Mouse (Mus musculus): ENCODE data around the gene Cdh4. TPM values are rescaled to one million over a fixed set of nuclear protein-coding genes. Genes with fewer than 3 reads are reported as not detected.
A peak's percentile ranks its signal among the peaks of the same experiment; 100 is the strongest.

The Cdh4 gene
- polyA plus RNA-seq, 1 experiment from 2014 or later, result 26.1 TPM

DNA sequence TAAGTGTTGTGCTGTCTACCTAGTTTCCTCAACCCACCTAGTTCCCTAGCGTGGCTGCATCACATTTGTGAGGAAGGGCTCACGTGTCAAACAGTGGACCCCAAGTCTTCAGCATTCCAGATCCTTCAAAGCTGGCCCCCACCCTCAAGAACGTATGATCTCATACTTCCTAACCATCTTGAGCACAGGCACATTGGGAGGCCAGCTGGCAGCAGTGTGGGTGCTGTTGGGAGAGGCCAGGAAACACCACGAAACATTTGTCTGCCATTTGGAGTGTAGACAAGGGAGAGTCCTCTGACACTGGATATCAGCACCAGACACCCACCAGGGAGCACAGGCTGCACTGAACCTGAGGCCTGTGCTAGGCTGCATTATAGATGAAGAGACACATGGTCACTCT is 113.7 kb downstream of the Cdh4 start:
- no peak overlapping the region for H3K27ac ChIP-seq
- 89% methylated on average over 4 of the region's 4 CpGs for WGBS
- ATAC-seq (ENCODE audit: low FRiP score), result no peak

DNA sequence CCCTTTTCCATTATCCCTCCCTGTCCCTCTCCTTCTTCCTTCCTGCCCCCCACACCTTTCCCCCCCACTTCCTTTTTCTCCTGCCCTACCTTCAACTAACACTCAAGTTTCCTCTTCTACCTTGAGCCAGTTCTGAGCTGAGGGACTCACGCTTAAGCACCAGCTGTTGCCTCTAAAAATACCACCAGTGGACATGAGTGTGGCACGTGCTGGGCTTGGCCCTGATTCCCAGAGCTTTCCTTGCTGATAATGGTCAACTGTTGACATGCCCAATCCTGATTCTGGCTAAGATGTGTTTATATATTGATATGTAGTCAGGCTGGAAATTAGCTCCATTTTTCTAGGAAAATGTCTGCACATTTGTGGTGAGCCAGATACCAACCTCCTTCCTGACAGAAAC is 120.1 kb downstream of the Cdh4 start:
- Histone ChIP-seq H3K27me3 (peaks cover 9% of the 10 kb centered on the region; the same call in 1 of the 2 replicates), H3K4me2 (replicated peaks) (no peak overlapping the region), H3K9ac (no peak overlapping the region), H3K27ac (no peak overlapping the region), H3K36me3 (no peaks in the 10 kb centered on the region), H3K4me3 (no peak overlapping the region), H3K4me1 (peaks cover 13% of the 10 kb centered on the region), H3K9me3 (replicated peaks) (no peaks in the 10 kb centered on the region)
- WGBS, result 91% methylated on average over 2 of the region's 2 CpGs
- no peak for ATAC-seq (ENCODE audit: low FRiP score)

More for the DNA sequence above, 113.7 kb downstream of the Cdh4 start:
- Histone ChIP-seq H3K9ac (no peak overlapping the region), H3K36me3 (no peaks in the 10 kb centered on the region), H3K4me2 (replicated peaks) (no peak overlapping the region), H3K4me1 (peaks cover 5% of the 10 kb centered on the region), H3K9me3 (replicated peaks) (no peaks in the 10 kb centered on the region), H3K4me3 (no peak overlapping the region), H3K27me3 (no peaks in the 10 kb centered on the region)

DNA sequence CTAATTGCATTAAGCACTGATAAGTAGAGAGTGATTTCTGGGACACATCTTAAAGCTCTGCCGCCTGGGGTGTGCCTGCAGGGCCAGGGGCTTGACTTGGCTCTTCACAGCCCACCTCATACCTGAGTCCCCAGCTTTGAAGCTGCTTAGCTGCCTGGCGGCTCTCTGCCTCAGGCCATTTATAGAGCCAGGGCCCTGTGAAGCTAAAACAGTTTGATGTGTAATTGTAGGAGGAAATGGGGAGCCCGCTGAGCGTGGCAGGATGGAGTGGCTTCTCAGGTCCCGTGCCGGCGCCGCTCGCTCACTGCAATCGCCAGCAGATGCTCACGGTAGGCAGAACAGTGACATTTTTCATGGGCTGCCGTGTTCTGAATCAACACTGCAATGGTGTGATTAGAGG is 123.4 kb downstream of the Cdh4 start:
- H3K9ac ChIP-seq, result no peak overlapping the region
- 28% methylated on average over 12 of the region's 12 CpGs for WGBS
- H3K36me3 ChIP-seq, result no peaks in the 10 kb centered on the region
- peaks cover 9% of the 10 kb centered on the region; the same call in 1 of the 2 replicates for H3K27me3 ChIP-seq
- peak overlapping the region; percentile 20; the same call in 1 of the 2 replicates for H3K4me2 ChIP-seq (replicated peaks)
- H3K4me3 ChIP-seq, result no peak overlapping the region
- H3K27ac ChIP-seq, result peak overlapping the region; percentile 37; the same call in 1 of the 2 replicates
- H3K9me3 ChIP-seq (replicated peaks), result no peaks in the 10 kb centered on the region
- no peak for ATAC-seq (ENCODE audit: low FRiP score)
- peaks cover 26% of the 10 kb centered on the region for H3K4me1 ChIP-seq

DNA sequence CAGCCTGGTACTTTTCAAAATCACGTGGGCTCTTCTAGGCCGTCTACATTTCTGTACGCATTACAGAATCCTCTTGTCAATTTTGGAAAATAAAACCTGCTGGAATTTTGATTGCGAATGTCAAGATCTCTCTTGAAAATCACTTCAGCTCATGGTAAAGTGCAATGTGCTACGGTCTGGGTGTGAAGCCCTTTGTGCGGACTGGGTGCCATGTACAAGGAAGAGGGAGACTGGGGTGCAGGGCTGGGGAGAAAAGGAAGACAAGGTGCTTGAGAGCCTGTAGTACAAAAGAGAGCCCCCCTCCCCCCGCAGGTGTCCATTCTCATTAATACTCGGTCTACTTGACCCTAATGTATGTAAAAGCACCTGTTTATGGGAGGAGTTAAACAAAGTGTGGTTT is 125.7 kb downstream of the Cdh4 start:
- Histone ChIP-seq H3K4me3 (no peak overlapping the region), H3K4me1 (peaks cover 41% of the 10 kb centered on the region), H3K9ac (no peak overlapping the region), H3K27me3 (peaks cover 9% of the 10 kb centered on the region; the same call in 1 of the 2 replicates), H3K4me2 (replicated peaks) (no peak overlapping the region), H3K9me3 (replicated peaks) (no peaks in the 10 kb centered on the region), H3K36me3 (no peaks in the 10 kb centered on the region), H3K27ac (no peak overlapping the region)
- ATAC-seq (ENCODE audit: low FRiP score), result no peak
- WGBS, result 90% methylated on average over 8 of the region's 8 CpGs

DNA sequence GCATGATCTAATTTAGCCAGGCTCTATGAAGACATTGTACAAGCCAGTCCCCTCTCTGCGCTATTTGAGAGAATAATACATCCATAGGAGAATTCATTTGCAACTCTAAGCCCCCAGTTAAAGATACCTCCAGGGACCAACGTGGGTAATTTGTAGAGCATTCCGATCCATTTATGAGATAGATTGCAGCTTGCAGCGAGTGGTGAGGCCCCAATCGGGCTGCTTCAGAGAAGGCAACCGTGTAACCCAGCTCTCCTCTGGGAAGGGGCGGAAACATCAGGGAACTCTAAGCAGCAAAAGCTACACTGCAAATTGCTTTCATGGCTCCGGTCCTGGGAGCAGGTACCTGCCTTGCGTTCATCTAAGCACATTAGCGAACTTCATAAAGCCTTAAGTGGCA is 126.9 kb downstream of the Cdh4 start:
- Histone ChIP-seq H3K4me3 (no peak overlapping the region), H3K4me2 (replicated peaks) (no peak overlapping the region), H3K9ac (no peak overlapping the region), H3K27ac (no peak overlapping the region), H3K27me3 (peaks cover 9% of the 10 kb centered on the region; the same call in 1 of the 2 replicates), H3K4me1 (peaks cover 52% of the 10 kb centered on the region), H3K9me3 (replicated peaks) (no peaks in the 10 kb centered on the region), H3K36me3 (no peaks in the 10 kb centered on the region)
- 51% methylated on average over 10 of the region's 10 CpGs for WGBS
- no peak for ATAC-seq (ENCODE audit: low FRiP score)

DNA sequence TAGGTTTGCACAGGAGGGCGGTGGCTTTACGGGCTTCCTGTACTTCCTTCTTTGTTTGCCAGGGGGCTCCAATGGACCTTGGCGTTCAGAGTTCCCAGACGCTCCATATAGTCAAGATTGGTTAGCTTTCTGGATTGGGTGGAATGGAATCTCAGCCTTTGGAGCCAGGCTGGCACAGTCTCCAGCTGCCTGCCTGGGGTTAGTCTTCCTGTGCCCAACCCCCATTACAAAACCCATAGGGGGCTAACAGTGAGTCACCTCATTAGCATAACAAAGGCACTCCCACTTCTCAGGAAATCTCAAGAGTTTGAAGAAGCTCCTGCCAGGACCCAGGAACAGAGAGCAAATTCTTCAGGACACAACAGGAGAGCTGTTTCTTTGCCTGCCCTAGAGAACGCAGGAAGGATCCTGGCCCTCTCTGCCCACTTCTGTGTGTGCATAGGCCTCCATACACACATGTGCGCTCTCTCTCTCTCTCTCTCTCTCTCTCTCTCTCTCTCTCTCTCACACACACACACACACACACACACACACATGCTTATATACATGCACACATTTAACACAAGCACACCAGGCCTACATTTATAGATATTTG is 129.0 kb downstream of the Cdh4 start:
- Histone ChIP-seq H3K4me2 (replicated peaks) (no peak overlapping the region), H3K27me3 (no peaks in the 10 kb centered on the region), H3K4me1 (peaks cover 46% of the 10 kb centered on the region), H3K36me3 (no peaks in the 10 kb centered on the region), H3K9ac (no peak overlapping the region), H3K27ac (no peak overlapping the region), H3K9me3 (replicated peaks) (no peaks in the 10 kb centered on the region), H3K4me3 (no peak overlapping the region)
- 17% methylated on average over 6 of the region's 6 CpGs for WGBS
- peak; percentile 72 for ATAC-seq (ENCODE audit: low FRiP score)

DNA sequence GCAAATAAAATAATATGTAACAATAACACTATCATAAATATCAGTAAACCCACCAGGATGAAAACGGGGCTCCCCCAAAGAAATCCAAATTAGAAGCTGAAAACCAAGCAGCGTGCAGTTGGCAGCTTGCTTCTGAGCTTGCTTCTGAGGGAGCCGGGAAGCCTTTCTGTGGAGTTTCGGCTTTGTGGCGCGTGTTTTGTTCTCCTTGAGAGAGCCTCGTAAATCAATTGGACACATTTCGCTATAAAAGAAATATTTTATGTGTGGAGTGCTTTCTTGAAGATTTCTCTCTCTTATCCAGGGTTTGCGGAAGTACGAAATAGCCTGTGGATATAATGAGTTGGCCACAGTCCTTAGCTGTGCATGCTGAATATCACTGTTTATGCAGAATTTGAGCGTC is 131.1 kb downstream of the Cdh4 start:
- H3K27ac ChIP-seq, result no peak overlapping the region
- H3K4me2 ChIP-seq (replicated peaks), result no peak overlapping the region
- H3K9ac ChIP-seq, result no peak overlapping the region
- H3K4me3 ChIP-seq, result no peak overlapping the region
- ATAC-seq (ENCODE audit: low FRiP score), result no peak
- no peaks in the 10 kb centered on the region for H3K27me3 ChIP-seq
- no peaks in the 10 kb centered on the region for H3K9me3 ChIP-seq (replicated peaks)
- no peaks in the 10 kb centered on the region for H3K36me3 ChIP-seq
- peaks cover 46% of the 10 kb centered on the region for H3K4me1 ChIP-seq
- 45% methylated on average over 11 of the region's 11 CpGs for WGBS

DNA sequence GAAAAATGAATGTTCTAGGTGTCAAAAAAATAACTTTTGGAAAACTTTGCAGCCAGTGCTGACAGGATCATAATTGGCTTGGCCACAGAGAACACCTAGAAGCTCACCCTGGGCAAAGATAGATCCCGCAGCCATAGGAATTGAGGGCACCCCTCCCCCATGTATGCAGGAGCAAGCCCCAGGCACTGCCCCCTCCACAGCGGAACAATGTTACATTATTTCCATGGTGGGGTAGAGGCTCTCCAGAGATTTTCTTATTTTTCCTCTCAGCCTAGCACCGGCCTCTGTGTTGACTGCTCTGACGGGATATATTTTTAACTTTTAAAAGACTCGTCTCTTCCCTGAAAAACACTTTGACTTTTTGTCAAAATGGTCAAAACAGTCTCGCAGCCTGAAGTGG is 131.6 kb downstream of the Cdh4 start:
- ATAC-seq (ENCODE audit: low FRiP score), result no peak
- WGBS, result 52% methylated on average over 6 of the region's 6 CpGs
- H3K9me3 ChIP-seq (replicated peaks), result no peaks in the 10 kb centered on the region
- H3K9ac ChIP-seq, result no peak overlapping the region
- no peaks in the 10 kb centered on the region for H3K36me3 ChIP-seq
- peaks cover 44% of the 10 kb centered on the region for H3K4me1 ChIP-seq
- no peaks in the 10 kb centered on the region for H3K27me3 ChIP-seq
- H3K27ac ChIP-seq, result no peak overlapping the region
- H3K4me2 ChIP-seq (replicated peaks), result no peak overlapping the region
- H3K4me3 ChIP-seq, result no peak overlapping the region

DNA sequence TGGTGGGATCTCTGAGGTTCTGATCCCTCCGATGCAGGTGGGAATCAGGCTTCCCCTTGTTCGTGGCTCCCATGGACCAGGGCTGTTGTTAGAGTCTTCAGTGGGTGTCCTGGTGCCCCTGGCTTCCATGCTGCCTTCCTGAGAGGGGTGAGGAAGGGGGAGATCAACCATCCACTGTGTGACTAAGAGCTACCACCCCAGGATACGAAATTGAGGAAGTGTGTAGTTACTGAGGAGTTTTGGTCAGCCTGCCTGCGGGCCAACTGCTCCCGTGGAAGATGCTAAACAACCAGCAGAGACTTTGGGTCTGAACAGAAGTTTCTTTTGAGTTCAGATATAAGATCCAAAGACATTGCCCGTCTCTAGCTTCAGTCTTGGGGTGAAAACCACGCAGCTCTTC is 133.4 kb downstream of the Cdh4 start:
- no peak overlapping the region for H3K27ac ChIP-seq
- 91% methylated on average over 7 of the region's 7 CpGs for WGBS
- no peak overlapping the region for H3K4me3 ChIP-seq
- no peaks in the 10 kb centered on the region for H3K27me3 ChIP-seq
- H3K36me3 ChIP-seq, result no peaks in the 10 kb centered on the region
- no peak for ATAC-seq (ENCODE audit: low FRiP score)
- no peaks in the 10 kb centered on the region for H3K9me3 ChIP-seq (replicated peaks)
- peaks cover 28% of the 10 kb centered on the region for H3K4me1 ChIP-seq
- H3K9ac ChIP-seq, result no peak overlapping the region
- H3K4me2 ChIP-seq (replicated peaks), result no peak overlapping the region

DNA sequence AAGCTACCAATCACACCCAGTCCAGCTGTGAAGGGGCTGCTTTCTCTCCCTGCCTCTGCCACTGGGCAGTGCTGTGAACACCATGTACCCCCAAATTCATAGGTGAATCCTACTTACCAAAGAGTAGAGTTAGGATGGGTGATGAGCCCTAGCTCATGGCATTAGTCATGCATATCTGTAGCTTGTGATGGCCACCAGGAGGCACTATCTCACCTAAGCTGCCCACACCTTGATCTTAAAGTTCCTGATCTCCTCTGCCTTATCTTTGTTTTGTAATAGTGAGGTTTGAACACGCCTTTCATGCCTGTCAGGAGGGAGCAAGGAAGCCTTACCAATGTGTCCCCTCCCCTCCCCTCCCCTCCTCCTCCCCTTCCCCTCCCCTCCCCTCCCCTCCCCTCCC is 134.0 kb downstream of the Cdh4 start:
- no peak for ATAC-seq (ENCODE audit: low FRiP score)
- H3K27ac ChIP-seq, result no peak overlapping the region
- no peaks in the 10 kb centered on the region for H3K27me3 ChIP-seq
- 78% methylated on average over 1 of the region's 1 CpGs for WGBS
- H3K9ac ChIP-seq, result no peak overlapping the region
- H3K4me2 ChIP-seq (replicated peaks), result no peak overlapping the region
- no peaks in the 10 kb centered on the region for H3K36me3 ChIP-seq
- H3K9me3 ChIP-seq (replicated peaks), result no peaks in the 10 kb centered on the region
- peaks cover 22% of the 10 kb centered on the region for H3K4me1 ChIP-seq
- H3K4me3 ChIP-seq, result no peak overlapping the region

DNA sequence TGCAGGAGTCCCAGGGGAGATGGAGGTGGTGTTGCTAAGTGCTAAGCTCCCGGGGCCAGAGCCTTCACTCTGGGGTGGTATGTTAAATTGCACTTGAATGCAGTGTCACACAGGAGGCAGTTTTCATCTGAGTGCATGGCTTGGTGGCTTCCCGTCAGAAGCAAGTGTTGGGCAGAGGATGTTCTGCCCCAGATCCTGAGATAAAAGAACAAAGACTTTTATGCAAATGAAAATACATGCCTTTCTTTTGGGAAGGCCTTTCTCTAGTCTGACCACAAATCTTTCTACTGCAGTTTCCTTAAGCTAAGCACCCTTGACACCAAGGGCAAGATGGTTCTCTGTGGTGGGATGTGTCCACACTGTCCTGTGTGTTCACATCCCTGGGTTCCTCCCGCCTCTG is 136.1 kb downstream of the Cdh4 start:
- Histone ChIP-seq H3K9ac (no peak overlapping the region), H3K4me2 (replicated peaks) (no peak overlapping the region), H3K4me1 (peaks cover 17% of the 10 kb centered on the region), H3K27ac (no peak overlapping the region), H3K9me3 (replicated peaks) (no peaks in the 10 kb centered on the region), H3K4me3 (no peak overlapping the region), H3K27me3 (no peaks in the 10 kb centered on the region), H3K36me3 (no peaks in the 10 kb centered on the region)
- 66% methylated on average over 3 of the region's 3 CpGs for WGBS
- no peak for ATAC-seq (ENCODE audit: low FRiP score)

DNA sequence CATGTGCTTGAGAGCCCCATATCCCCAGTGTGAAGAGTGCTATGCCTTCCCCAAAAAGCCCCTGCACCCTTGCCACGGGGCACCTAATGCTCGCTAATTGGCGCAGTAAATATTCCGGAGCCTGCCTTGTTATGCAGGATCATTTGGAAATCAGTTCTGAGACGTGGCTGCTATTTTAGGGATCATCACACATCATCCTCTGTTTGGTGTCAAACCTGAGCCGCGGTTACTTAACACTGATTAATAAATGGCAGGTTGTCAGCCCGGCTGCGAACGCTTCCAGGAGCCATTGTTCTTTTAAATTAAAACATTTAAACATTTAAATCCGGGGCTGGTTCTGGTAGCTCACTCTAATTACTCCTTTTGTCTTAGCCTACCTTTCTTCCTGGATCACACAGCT is 136.6 kb downstream of the Cdh4 start:
- WGBS, result 76% methylated on average over 11 of the region's 11 CpGs
- H3K27ac ChIP-seq, result no peak overlapping the region
- no peaks in the 10 kb centered on the region for H3K27me3 ChIP-seq

DNA sequence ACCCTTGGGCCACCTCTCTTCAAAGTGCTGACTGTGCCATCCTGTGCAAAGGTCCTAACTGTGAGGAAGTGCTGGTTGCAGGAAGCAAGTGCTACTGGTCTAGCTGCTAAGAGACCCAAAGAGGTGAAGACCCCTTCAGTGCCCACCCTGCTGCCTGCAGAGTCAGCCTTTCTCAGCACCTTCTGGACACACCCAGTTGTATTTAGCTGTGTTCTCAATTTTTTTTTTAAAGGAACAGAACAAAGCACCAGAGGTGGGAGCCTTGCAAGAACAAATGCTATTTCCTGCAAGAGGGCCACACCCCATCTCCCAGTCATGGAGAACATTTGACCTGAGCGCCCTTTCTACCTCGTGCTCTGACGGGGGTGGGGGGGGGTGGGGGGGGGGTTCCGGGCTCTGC is 138.2 kb downstream of the Cdh4 start:
- no peaks in the 10 kb centered on the region for H3K27me3 ChIP-seq
- no peak overlapping the region for H3K4me3 ChIP-seq
- no peak overlapping the region for H3K9ac ChIP-seq
- H3K36me3 ChIP-seq, result no peaks in the 10 kb centered on the region
- WGBS, result 75% methylated on average over 4 of the region's 4 CpGs
- no peak overlapping the region for H3K27ac ChIP-seq
- H3K9me3 ChIP-seq (replicated peaks), result no peaks in the 10 kb centered on the region
- peaks cover 16% of the 10 kb centered on the region for H3K4me1 ChIP-seq
- no peak for ATAC-seq (ENCODE audit: low FRiP score)
- H3K4me2 ChIP-seq (replicated peaks), result no peak overlapping the region

More for the DNA sequence above, 136.6 kb downstream of the Cdh4 start:
- Histone ChIP-seq H3K4me3 (no peak overlapping the region), H3K4me2 (replicated peaks) (no peak overlapping the region), H3K9ac (no peak overlapping the region), H3K9me3 (replicated peaks) (no peaks in the 10 kb centered on the region), H3K4me1 (peaks cover 16% of the 10 kb centered on the region), H3K36me3 (no peaks in the 10 kb centered on the region)
- ATAC-seq (ENCODE audit: low FRiP score), result no peak

Data from hindbrain, embryonic 12.5 days (tissue).